Mouse (Mus musculus): ENCODE measurements at regions not wholly inside any gene's neighbourhood (a gene's known extent, or its start where the extent isn't known, plus 50 kb on each side); places are given as distances from the start of the nearest gene placed in this dataset.

DNA sequence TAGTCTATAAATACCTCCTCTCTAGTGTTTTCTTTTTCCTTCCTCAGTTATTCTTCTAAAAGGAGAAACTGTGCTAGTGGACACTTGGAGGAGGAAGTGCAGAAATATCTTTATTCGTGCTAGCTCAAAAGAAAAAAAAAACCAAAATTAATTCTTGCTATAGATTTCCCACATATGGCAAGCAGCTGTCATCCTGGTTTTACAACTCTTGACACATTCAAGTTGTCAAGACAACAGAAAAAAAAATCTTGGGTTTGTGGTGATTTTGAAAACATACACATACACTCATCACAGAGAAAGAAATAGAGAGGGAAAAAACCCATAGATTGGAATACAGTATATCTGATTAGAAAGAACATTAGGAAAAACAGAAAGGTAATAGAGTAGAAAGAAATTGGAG is 352.8 kb upstream of the Slco3a1 start:
- in situ Hi-C loops (cut with MboI, MseI), result no loop called here

GRCm38 (mm10) chr7:74877466-74877865 is 322.9 kb upstream of the Slco3a1 start:
- in situ Hi-C loops (cut with MboI, MseI), result no loop called here

DNA sequence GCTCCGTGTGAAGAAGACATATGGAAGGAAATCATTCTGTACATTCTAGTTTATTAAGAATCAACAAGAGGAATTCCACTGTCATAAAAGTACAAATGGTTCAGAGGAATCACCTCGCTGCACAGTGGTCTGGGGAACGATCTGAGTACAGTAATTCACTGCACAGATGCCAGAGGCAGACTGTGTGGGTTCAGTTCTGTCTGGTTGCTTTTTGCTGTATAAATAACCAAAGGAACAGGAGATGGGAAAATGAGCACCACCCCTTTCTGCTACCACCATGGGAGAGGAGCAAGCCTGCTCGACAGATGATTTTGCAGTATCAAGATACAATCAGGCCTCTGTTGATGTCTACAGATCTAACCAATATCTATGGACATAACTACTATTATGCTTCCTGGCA is 322.1 kb upstream of the Slco3a1 start:
- in situ Hi-C loops (cut with MboI, MseI), result no loop called here

DNA sequence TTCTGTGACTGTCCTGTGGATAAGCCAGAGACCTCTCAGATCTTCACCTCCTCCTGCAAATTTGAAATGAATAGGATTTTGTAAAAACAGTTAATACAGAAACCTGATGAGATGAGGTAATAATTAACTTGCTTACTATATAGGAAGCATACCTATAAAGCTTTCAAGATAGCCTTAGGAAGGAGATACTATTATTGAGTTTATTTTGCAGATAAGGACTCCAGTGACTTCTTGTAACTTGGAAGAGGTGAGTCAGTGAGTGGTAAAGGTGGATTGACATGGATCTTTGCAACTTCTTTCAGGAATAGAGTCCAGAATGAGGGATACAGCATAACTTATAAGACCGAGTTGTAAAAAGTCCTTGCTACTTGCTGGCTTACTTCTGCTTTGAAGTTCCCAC is 315.7 kb upstream of the Slco3a1 start:
- in situ Hi-C loops (cut with MboI, MseI), result no loop called here

DNA sequence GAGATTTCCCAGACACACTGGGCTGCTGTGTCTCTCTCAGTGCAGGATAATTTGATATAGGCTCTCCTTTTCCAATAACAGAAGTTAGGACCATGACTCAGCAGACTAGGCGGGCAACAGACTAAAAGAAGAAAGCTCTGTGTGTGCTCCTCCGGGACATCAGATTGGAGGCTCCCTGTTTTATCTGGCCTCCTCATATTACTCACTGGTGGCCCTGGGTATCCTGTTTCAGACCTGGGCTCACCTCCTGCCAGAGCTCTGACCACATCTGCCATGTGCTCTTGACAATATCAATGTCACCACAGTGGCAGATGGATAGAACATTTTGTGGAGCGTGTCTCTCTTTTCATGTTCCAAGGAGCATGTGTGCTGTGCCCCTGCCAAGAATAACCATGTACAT is 308.1 kb upstream of the Slco3a1 start:
- in situ Hi-C loops (cut with MboI, MseI), result no loop called here

DNA sequence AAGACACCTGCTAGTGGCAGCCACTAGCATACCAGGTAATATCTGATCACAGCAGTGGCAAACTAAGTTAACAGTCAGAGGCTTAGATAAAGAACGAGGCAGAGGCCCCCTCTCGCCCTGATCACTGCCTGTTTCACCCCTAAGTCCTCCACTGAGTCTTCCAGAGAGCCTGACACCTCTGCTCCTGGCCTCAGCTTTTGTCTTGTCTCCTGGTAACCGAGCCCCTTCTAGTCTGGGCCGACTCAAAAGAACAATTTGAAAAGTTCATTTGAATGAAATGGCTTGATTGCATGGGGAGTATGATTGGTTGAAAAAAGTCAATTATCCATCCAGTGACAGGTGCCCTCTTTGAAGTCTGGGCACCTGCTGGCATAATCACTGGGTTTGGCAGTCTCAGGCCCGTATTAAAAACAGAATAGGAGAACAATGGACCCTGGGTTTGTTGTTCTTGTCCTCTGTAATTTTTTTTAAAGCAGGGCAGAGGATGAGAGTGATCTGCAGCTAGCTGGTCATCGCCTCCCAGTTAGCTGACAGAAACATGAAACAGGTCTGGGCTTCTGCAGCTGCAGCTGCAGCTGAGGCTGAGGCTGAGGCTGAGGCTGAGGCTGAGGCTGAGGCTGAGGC is 289.8 kb upstream of the Slco3a1 start:
- in situ Hi-C loops (cut with MboI, MseI), result no loop called here

DNA sequence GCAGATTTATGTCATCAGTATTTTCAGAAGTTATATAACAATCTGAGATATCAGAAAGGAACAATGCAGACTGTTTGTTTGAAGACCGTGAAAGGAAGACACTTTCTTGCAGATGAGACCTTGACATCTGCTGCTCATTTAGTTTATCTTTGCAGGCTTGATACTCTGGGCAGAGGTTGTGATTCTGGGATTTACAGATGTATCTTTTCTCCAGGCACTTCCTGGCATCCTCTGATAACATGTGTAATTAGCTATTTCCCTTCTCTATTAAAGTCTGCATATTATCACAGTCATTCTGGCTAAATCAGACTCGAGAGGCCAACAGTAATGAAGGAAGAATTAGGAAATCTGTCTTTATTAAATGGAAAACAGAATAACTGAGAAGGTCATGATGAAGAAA is 268.7 kb upstream of the Slco3a1 start:
- in situ Hi-C loops (cut with MboI, MseI), result no loop called here

DNA sequence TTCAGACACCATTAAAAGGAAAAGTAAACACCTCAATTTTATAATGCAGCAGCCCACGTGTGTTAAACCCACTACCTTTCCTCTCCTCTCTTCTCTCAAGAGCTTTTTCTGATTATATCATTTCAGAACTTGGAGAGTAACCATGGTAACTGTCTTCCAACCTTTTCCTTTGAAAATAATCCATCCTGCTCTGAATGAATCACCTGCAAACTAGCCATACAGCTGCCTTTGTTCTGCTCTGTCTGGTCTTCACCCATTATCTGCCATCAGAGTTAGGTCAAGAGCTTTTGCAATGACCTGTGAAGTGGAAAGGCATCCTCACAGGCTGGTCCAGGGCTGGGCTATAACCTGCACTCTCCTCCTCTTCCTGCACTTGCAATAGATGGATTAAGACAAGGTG is 238.7 kb upstream of the Slco3a1 start:
- in situ Hi-C loops (cut with MboI, MseI), result no loop called here

- in situ Hi-C loops (cut with MboI, MseI), result no loop called here
Measured at GRCm38 (mm10) chr7:74788696-74789095, 234.1 kb upstream of the Slco3a1 start.

DNA sequence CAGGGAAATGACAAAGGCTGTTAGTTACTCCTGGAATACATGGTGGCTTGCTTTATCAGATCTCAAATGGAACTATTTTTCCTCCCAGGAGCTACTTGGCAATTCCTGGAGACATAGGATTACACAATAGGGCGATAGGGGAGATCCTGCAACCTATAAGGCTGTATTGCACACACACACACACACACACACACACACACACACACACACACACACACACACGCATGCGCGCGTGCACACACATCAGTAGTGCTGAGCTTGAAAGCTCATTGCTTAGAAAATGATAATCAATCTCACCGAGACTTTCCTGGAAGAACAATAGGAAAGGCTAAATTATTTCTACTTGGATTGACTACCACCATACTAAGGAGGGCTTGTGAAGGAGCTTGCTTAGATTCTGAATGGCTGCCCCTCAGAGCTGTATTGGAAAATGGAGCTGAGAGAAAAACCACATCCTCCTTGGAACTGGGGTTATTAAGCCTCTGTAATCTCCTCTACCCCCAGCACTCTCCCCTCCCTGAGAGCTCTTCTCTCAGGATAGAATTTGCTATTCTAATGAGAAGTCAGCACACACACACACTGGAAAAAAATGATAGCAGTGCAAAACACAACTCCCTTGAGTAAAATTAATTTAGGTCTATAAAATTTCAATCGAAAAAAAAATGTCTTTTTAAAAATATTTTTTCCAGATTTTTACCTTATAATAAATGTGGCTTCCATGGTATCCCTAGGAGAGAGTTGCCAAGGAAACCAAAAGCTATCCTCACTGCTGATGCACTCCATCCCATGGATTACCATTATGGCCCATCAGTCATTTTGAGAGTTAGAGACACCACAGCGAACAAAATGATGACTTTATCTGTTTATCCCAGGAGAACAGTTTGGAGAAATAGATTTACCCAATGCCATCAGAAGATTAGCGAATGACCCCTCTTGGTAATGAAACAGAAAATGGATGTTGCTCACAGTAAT is 217.1 kb upstream of the Slco3a1 start:
- in situ Hi-C loops (cut with MboI, MseI), result no loop called here

- in situ Hi-C loops (cut with MboI, MseI), result loop anchor here in 1 of 2 experiments (5.0 kb wide), 1 partner anchor 49 kb away; no protein-coding TSS in a partner anchor
Measured at GRCm38 (mm10) chr7:74766550-74766949, 212.0 kb upstream of the Slco3a1 start.

DNA sequence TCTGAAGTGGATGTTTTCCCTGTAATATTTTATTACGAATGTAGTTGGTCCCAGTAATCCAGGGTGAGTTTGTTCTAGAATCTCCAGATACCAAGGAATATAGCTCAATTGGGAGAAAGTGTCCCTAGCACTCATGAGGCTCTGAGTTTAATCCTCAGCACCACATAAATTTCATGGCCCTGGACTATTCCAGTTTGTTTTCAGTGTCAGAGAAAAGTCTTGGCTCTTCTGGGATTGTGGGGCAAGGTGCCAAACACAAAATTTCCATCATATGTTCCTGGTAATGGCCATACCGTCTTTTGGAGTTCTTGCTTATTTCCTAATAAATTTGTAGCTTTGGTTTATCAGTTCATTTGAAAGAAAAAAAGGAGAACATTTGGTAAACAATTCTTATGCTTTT is 202.9 kb upstream of the Slco3a1 start:
- in situ Hi-C loops (cut with MboI, MseI), result no loop called here

- in situ Hi-C loops (cut with MboI, MseI), result loop anchor here in 1 of 2 experiments (25.0 kb wide), 1 partner anchor 365 kb away; no protein-coding TSS in a partner anchor
Measured at GRCm38 (mm10) chr7:74747704-74748103, 193.1 kb upstream of the Slco3a1 start.

GRCm38 (mm10) chr7:74734941-74735340 is 180.4 kb upstream of the Slco3a1 start:
- in situ Hi-C loops (cut with MboI, MseI), result loop anchor here in 1 of 2 experiments (25.0 kb wide), 1 partner anchor 377 kb away; no protein-coding TSS in a partner anchor

- in situ Hi-C loops (cut with MboI, MseI), result loop anchor here in 1 of 2 experiments (25.0 kb wide), 1 partner anchor 386 kb away; no protein-coding TSS in a partner anchor
Measured at GRCm38 (mm10) chr7:74726324-74726991, 171.9 kb upstream of the Slco3a1 start.

GRCm38 (mm10) chr7:74719321-74719720 is 164.7 kb upstream of the Slco3a1 start:
- in situ Hi-C loops (cut with MboI, MseI), result loop anchor here in 1 of 2 experiments (5.0 kb wide), 1 partner anchor 48 kb away; no protein-coding TSS in a partner anchor

- in situ Hi-C loops (cut with MboI, MseI), result no loop called here
Measured at GRCm38 (mm10) chr7:74709993-74710581, 155.5 kb upstream of the Slco3a1 start.

DNA sequence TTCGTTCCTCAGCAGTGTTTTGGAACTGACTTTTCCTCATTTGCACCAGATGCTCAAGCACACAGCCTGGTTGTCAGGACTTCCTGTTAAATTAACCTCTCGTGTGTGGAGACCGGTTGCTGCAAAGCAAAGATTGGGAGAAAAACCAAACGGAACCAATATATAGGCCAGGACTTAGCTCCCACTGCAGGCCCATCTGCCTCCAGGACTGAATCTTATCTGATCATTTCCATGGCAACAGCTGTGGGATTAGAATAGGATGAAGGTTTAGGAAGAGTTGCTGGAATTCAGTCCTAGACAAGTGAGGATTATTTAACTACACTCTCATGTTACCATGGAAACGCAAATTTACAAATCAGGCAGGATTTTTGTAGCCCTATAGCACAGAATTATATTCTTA is 154.4 kb upstream of the Slco3a1 start:
- in situ Hi-C loops (cut with MboI, MseI), result no loop called here

- in situ Hi-C loops (cut with MboI, MseI), result loop anchor here (5.0 kb wide), 3 partner anchors 141 to 336 kb away; no protein-coding TSS in a partner anchor
Measured at GRCm38 (mm10) chr7:74703533-74703932, 149.0 kb upstream of the Slco3a1 start.

GRCm38 (mm10) chr7:74697794-74698354 is 143.3 kb upstream of the Slco3a1 start:
- in situ Hi-C loops (cut with MboI, MseI), result loop anchor here in 1 of 2 experiments (25.0 kb wide), 1 partner anchor 1111 kb away; no protein-coding TSS in a partner anchor

GRCm38 (mm10) chr7:74696286-74696685 is 141.7 kb upstream of the Slco3a1 start:
- in situ Hi-C loops (cut with MboI, MseI), result loop anchor here in 1 of 2 experiments (25.0 kb wide), 1 partner anchor 1109 kb away; no protein-coding TSS in a partner anchor

Data from T-helper 17 cell (primary cell).